Mouse (Mus musculus) kidney, adult 9 months (tissue): ENCODE measurements around the gene Ccdc24.

Source experiments
- DNase-seq: peaks from one replicate; pipeline ENCODE4 v3.0.0; 2022

Gene Ccdc24

DNA sequence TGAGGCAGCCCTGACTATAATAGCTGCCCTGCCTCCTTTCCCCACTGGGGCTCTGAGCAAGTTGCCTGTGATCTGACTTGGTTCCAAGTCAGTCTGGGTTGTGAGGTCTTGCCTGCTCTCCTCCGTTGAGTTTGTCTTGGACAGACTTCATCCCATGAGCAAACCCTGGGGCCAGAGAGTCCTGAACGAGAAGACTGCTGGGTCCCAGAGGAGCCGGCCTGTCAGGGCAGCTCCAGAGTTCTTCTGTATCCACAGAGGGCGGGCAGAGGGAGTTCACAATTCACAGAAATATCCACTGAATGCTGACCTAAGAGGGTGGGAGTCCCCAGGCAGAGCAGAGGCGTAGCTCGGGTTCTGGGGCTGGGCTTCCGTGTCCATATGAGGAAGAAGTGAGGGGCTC, 21.5 kb downstream of the Ccdc24 start:
- no peak for DNase-seq

DNA sequence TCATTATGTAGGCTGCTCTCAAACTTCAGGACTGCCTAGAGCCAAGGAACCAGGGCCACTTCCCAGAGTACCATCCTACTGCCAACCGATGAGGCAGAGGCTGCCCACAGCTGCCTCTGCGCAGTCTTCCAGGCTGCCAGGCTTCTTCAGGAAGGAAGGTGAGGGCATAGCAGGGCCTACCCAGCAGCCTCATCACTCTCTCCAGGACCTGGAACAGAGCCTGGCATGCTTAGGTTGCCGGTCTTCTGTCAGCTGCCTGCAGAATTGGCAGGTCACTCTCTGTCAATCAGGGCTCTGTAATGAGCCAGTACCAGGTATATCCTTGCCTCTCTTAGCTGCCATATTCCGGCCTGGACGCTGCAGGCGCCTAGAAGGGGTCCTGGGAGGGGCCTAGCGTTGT, 22.2 kb downstream of the Ccdc24 start:
- DNase-seq = no peak

DNA sequence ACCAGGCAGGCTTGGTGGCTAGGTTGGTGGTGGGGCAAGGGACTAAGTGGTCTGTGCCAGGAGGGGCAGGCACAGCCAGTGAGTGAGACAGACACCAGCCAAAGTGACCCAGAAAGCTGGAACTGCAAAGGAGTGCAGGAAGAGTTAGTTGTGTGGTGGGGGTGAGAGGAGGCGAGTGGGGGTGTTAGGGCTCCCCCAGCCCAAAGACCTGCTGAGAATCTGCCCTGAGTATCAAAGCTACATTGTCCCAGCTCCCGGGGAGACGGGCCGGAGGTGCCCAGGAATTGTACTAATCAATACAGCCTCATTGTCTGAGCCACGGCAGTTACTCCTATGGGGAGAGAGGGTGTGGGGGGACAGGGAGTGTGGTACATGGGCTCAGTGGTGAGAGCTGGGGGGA, 22.9 kb downstream of the Ccdc24 start:
- DNase-seq = no peak

DNA sequence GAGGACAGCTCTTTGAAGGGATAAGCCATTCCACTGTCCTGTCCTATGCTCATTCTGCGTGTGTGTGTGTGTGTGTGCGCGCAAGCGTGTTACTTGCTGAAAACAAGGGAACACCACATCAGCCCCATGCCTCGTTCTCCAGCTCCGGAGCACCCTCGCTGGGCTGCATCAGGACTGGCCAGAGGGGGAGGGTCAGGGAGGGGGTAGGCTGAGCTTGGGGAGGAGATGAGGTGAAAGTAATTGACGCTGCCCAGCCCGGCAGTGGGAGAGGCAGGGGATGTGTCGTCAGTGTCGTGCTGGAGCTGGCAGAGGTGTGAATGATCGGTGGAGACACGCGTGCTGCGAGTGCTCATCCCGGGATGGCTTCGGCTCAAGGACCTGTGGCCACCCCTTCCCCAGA, 23.3 kb downstream of the Ccdc24 start:
- no peak for DNase-seq

DNA sequence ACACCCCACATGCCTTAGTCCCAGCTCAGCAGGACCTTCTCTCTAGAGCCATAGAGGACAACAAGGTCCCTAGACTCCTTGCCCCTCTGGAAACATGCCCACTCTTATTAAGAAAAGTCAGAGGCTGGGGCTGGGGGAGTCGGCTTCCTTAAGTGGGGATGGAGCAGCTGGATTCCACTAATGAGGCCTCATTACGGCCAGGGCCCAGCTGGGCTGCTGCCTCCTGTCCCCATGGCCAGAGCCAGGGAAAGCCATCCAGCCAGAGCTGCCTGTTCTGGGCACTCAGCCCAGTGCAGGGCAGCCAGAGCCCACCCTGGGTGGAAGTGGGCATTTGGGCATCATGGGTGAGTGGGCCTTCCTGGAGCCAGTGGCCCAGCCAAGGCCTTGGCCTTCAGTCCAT, 25.3 kb downstream of the Ccdc24 start:
- DNase-seq = no peak

DNA sequence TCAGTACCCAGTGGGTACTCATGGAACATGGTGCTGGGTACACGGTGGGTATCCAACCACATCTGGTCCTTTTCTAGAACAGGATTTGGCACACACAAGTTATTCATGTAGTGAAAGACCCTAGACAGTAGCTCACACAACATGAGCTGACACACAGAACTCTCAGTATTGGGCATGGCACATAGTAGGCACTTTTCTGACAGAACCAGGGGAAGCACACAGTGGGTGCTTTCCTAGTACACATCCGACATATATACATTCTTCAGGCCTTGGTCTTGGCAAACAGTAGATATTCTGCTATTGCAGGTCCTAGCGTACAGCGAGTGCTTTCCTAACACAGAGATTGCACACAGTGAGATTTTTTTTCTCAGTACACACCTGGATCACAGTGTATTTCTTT, 26.1 kb downstream of the Ccdc24 start:
- DNase-seq = no peak

DNA sequence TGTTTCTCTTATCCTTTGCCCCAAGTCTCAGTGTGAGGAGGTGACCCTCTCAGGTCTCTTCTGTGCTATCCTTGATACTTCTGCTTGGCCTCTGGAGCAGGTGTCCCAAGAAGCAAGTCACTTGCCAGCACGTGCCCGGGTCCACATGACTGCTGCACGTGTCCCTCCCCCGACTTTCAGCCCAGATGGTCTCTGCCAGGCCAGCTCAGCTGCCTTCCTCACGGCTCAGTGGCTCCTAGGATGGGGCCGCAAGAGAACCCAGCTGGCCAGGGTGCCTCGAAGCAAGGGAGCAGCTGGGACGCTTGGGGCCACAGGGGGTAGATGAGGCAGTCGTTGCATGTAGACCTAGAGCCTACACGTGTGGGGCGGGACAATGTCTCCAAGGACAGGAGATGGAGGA, 27.0 kb downstream of the Ccdc24 start:
- DNase-seq = no peak

DNA sequence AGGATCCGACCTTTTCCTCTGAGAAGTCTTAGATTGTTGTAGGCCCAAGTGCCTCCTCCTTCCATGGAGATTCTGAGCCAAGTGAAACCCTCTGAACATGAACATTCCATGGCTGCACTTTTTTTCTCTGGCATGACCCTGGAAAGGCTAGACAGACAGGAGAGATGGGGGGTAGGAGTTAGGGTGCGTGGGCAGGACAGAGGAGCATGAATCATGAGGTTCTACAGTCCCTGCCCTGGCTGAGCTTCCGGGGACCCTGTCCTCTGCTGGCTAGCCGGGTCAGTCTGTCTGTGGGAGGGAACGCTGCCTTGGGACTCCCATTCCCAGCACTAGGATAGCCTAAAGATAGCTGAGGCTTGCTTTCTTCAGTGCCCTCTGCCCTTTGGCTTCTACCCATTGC, 27.9 kb downstream of the Ccdc24 start:
- DNase-seq = no peak

DNA sequence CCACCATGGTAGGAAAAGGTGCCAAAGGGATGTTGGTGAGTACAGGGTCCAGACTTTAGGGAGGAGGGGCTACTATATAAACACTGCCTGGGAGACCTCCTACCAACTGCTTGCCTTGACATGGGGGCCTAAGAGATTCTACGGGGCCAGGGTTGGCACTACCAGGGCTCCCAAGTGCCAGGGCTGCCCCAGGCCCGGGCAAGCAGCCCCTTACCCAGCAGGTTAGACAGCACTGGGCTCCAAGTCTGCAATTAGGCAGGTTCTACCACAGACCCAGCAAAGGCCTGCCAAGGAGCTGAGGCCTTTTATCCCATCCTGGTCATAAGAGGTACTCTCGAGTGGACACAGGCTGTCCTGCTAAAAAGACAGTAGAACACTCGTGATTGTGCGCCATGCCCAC, 29.3 kb downstream of the Ccdc24 start:
- DNase-seq = no peak

DNA sequence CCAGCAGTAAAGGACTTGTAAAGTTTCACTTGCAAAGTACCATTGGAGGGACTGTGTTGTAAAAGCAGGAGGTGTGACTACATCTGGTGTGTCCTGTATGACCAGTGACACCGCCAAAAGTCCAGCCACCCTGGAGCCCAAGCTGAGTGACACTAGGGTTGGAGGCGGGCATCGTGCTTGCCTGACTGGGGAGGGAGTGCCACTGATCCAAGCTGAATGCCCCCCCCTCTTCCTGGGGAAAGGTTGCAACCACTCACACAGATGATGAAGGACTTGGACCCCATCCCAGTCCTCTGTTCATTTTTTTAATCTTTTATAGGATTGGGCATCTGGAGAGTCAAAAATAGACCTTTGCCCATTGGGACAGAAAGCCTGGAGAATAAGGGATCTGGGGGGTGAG, 30.8 kb downstream of the Ccdc24 start:
- peak; percentile 86 for DNase-seq

DNA sequence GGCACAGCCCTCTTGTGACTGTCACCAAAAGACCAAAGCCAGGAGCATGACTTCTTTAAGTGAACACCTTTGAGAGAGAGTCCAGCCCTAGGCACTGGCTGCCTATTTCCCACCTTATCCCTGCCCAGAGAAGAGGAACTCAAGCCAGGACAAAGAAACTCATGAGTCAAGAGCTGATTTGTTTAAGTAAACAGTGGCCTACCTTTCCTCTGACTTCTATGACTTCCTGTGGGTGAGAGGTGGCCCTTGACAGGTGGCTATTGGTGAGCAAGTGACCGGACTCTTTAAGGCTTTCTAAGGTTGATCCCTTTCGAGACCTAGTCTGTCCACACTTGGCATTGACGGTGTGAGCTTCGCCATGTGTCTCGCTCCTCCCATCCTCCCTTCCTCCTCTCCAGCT, 31.5 kb downstream of the Ccdc24 start:
- DNase-seq = no peak

DNA sequence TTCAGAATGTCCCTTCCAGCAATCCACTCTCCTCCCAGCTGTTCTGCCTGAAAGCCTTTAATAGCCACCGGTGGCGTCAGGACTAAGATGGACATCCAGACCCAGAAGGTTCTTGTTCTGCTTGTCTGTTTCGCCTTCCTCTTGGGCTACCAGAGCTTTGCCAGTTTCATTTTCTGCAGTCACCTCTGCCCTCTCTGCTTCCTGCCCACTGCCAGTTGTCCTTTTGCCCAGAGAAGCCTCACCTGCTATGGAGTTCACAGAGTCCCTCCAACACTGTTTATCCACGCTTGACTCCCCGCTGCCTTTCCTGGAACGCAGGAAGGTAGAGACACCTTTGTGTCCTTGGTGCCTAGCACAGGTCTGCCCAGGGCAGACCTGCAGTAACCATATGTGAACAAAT, 33.0 kb downstream of the Ccdc24 start:
- DNase-seq = peak; percentile 90

DNA sequence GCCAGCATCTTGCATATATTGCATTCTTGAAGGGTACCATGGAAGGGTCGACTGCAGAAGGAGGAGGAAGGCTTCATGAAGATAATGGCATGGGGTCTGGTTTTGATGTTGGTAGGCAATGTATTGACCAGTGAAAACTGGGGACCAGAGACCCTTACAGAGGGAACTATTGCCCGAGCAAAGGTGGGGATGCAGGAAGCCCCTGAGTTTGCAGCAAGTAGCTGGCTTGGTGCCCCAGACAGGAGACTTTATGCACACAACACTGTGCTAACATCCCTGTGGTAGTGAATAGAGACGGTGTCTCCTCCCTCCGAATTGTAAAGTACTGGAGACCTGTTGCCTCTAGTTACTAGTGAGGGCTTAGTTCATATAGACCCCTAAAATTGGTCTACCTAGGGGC, 35.1 kb downstream of the Ccdc24 start:
- no peak for DNase-seq

DNA sequence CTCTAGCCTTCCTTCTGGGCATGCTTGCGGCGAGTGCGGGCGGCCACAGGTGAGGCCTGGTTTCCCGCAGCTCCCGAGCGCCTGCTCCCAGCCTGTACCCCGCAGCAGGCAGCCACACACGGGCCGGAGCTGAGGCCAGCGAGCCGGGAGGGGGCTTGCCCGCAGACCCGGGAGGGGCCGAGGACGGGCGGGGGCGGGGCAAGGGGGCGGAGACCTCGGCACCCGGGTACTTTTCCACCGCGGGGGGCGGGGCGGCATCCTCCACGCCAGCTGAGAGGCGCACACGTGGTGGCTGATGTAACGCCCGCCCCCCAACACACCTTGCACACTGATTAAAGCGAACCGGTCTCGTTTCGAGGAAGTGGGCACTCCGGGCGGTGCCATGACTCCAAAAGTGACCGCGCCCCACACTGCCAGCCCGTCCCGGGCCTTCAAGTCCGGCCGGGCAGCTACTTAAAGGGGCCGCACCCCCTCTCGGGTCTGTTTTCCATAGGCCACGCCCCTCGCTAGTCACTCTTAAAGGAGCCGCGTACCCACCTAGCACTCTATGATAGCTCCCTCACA, 36.1 kb downstream of the Ccdc24 start:
- DNase-seq = peak; percentile 96

DNA sequence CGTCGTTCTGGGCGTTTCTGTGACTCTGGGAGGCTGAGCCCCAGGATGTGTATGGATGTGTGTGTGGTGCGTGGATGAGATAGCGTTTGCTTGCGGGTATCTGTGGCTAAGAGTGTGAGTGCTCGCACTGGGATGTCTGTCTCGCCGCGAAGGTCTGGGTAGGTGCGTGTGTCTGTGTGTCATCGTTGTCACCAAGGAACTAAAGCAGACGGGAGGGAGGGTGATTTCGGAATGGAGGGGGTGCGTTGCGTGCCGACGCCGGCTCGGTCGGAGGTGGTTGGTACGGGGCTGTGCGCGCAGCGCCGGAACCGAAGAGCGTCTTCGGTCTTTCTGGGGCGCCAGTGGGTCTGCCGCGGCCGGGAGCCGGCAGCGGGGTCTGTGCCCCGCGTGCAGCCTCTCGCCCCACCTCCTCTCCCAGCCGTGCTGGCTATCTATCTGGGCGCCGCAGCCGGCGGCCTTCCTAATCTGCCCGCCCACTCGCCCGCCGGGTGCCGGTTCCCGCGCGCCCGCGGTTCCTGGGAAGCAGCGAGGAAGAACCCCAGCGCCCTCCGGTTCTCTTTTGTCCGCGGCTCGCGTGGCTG, 36.7 kb downstream of the Ccdc24 start:
- DNase-seq = no peak

DNA sequence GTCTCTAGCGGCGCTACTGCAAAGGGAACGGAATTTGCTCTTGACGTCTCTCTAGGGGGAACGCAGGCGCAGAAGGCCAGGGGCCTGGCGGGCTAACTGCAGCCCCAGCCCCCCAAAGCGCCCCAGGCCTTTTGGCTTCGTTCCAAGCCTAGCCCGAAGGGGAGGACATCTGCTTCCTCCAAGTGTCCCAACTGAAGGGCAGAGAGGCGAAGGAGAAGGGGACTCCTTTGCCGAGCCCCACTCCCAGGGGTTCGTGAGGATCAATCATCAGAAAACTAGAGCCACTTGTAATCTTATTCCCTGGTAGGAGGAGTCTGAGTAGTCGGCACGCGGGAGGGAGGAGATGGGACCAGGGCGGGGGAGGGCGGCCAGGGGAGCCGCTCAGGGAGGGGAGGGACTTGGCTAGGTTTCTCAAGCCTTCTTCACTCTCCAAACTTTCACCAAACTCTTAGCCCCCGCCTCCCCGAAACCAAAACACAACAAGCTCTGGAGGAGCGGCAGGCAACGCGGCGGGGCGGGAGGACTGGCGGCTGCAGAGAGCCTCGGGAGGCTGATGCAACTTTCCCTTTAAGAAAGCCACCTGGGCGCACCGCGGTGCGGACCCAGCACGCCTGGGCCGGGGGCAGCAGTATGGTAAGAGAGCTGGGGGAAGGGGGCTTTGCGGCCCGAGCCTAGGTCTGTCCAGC, 37.4 kb downstream of the Ccdc24 start:
- DNase-seq = peak; percentile 87

DNA sequence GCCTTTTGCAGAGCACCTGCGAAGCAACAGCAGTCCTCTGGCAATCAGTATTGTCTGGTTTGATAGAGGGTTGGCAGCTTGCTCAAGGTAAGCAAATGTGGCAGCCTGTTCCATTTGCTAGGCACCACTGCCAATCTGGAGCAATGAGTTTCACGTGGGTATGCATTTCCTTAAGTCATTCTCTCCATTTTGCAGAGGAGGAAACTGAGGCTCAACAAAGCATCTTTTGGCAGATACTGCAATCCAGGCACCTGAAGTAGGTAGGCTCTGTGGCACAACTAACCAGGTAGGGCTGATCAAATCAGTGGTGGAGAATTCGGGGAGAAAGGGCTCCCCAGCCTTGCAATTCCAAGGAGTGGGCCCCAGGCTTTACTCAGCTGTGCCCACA, 37.9 kb downstream of the Ccdc24 start, which contains the start of gene Slc6a9:
Gene Slc6a9 (plus strand): TSS at position 50 of the 388 bp plus-strand sequence.
- DNase-seq = no peak

DNA sequence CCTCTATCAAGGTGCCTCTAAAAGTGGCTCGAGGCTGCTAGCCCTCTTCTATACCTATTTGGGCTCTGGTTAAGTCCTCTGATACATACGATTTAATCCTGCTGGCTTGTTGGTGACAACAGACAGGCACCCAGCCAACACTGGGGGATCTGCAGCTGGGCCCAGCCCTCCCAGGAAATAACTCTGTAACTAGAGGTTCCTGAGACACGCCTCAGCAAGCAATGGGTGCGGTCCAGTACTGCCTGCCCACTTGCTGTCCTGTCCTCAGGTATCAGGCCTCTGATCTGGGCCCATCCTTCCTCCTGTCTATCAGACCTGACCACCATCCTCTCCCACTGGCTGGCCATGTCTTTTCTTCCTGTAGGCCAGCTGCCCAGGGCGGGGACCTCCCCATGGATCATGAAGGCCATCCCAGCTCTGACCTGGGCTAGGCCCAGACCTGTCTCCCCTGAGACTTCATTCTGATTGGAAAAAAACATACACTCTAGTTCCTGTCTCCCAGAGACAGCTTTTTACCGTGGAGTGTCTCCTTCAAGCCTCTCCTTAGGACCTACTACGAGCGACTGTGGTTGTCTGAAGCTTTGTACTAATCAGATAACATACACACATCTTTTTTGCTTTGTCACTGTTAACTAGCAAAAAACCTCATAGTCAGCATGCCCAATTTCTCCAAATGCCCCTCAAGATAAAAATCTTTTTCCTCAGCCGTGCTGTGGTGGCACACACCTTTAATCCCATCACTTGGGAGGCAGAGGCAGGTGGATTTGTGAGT, 40.3 kb downstream of the Ccdc24 start:
- DNase-seq = peak; percentile 78

DNA sequence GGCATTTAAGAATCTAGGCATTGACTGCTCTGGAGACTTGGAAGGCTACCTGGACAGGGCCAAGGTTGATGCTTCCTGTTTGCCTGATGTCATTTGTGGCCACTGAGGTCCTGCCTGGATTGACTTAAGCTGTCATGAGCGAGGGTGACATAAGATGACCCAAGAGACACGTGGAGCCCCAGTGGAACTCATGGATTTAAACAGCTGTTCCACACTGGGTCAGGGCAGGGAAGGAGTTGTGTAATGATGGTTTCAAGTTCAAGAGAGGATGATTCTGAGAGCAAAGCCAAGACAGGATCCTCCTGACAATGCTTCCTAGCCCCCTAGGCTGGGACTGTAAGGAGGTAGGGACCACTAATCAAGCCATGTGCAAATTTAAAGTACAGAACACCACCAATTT, 40.9 kb downstream of the Ccdc24 start:
- DNase-seq = no peak

DNA sequence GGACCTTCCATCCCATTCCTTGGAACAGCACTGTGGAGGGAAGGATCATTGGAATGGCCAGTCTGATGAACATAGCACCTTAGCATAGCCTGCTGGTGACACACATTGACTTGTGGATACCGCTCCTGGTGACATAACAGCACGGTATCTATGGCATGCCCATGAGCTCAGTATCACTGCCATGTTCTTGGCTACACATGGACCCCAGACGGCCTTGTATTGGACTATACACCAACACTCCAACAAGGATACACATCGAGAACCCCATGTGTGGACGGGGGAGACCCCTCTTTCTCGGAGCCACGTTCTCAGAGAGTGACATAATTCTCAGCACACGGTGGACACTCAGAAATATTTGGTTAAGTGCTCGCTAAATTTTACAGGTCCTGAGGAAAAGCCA, 41.6 kb downstream of the Ccdc24 start:
- no peak for DNase-seq

DNA sequence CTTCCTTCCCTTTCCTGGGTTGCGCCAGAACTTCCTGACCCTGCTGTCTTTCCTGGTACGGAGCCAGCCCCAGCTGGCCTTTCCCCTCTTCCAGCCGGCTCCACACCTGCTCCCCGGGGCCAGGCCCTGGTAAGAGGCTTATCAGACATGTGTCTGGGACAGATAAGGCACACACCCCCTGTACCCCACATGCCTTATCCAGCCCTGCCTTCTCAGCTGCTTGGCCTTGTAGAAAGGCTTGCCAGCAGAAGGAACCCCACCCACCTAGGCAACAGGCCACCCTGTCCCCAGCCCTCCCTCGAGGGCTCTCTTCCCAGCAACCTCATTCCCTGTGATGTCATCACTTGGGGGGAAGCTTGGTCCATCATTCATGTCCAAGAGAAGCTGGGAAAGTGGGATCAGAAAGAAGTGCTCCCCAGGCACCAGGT, 42.2 kb downstream of the Ccdc24 start:
- DNase-seq = peak; percentile 67

DNA sequence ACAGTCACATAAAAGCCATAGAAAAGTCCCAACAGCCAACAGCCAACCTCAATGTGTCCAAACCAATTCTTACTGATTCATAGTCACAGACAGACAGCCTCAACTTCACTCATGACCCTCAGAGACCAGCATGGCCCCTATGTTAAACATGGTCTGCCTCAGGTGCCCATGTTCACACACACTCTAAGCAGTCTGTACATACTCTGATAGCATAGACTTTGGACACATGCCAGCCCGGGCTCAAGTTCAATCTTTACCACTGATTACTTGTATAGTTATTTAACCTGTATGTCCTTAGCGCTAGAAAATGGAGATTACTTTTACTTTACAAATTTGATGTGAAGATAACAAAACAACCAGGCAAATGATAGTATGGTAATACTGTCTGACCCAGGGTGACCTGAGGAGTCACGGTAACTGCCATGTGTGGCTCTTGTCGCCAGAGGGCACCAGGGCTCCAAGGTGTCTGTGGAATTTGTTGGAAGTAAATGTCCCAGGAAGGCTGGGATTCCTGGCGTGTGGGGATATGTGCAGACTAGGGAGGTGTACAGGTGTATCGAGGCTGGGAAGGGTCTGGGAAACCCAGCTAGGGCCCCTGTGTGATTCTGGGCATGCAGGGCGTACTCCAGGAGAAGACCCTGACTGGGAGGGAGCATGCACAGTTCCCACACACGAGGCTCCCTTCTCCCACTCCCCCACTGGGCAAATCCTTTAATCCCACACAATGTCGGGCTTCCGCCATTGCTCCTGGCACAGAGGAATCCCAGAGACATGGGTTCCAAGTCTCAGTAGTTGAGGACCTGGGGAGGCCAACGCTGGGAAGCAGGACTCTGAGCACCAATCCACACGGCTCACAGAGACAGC, 42.9 kb downstream of the Ccdc24 start:
- peak; percentile 86 for DNase-seq

DNA sequence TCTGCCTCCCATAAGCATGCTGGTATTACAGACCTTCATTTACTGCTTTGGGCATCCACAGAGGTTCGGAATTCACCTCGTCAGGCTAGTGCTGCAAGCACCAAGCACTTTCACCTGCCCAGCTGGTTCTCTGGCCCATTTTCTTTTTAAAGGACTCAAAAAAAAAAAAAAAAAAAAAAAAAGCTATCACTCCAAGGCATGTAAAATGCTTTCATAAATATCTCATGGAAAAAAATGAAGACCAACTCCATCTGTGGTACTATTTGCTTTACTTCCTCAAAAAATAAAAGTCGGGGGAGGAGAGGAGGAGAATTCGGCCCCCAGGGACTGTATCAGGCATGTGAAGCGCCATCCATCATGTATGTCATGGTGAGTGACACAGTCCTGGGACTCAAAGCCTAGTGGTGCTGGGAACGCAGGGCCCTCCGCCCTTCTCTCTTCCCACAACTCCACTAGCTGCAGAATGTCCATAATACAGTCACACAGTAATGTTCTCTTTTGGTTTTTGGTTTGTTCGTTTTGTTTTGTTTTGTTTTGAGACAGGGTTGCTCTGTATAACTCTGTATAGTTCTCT, 43.7 kb downstream of the Ccdc24 start:
- DNase-seq = no peak
